Mouse (Mus musculus) bone marrow, adult 2 months (tissue): ENCODE data around the gene Sec61a1.

Experiments
- CTCF ChIP-seq: fragments of 200-500 bp; IDR thresholded peaks from 2 replicates; pipeline ENCODE4 v1.5.1; 2011; ENCODE audit warnings: low read length, control low read depth; ENCODE audit not compliant: control insufficient read depth, insufficient read depth
- POLR2A ChIP-seq: fragments of 200-500 bp; IDR thresholded peaks from 2 replicates; pipeline ENCODE4 v1.6.1; 2011; ENCODE audit warnings: low read depth, mild to moderate bottlenecking, control low read depth, low read length, borderline replicate concordance; ENCODE audit not compliant: control insufficient read depth

DNA sequence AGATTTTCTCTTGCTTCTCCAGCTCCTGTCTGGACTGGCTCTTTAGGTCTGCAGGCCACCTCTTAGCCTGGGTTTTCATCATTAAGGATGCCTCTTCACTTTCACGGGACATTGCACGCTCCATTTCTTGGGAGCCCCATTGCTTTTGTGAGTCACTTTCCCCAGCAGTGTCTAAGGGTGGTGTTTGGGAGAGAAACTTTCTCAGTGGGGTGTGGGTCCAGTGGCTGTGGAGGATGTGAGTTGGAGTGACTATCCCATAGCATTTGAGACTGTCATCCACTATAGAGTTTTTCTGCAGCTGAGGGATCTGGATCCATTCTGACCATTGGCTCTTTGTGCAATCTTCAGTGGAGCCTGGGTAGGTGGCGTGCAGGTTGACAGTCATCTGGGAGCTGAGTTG is 4.7 kb upstream of the Sec61a1 start:
- TF ChIP-seq POLR2A (no peak), CTCF (no peak)
